Mouse (Mus musculus): ENCODE measurements around the gene Pfdn6.
"Not testable (repeated sequence)": the region's sequence is repeated elsewhere in the genome, so short reads cannot be mapped to it uniquely, and the experiment has no call there.

Gene Pfdn6

GRCm38 (mm10) chr17:33915671-33916250 is 24.4 kb downstream of the Pfdn6 start, which contains the start of the genes Tapbp and Zbtb22:
Tapbp (plus strand) TSS chr17:33915899.
Zbtb22 (plus strand) TSS chr17:33915904.
- peak; percentile 99 for DNase-seq (ENCODE audit: low read depth, low spot score)

DNA sequence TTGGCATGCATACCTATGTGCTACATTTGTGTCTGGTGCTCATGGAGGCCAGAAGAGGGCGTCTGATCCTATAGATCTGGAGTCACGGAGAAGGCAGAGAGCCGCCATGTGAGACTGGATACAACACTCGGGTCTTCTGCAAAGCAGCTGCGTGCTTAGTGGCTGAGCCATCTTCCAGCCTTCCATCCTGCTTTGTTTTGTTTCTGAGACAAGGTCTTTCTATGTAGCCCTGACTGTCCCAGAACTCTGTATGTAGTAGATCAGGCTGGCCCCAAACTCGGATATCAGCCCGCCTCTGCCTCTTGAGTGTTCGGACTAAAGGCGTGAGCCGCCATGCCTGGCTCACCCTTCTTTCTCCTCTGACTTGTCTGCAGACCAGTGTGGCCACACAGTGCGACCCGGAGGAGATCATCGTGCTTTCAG is 25.2 kb downstream of the Pfdn6 start:
- DNase-seq (ENCODE audit: low read depth, low spot score) = no peak

DNA sequence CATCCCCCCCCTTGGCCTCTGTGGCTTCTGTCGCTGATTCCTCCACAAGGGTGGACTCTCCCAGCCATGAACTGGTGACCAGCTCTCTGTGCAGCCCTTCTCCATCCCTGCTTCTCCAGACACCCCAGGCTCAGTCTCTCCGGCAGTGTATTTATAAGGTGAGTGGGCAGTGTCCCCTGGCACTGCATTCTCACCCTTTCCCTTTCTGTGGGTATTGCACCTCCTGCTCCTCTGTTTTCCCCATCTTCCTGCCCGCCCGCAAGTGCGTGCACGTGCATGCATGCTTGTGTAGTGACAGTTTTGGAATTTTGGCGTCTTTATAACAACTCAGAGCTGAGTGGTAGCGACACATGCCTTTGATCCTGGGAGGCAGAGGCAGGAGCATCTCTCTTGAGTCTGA is 26.2 kb downstream of the Pfdn6 start:
- DNase-seq (ENCODE audit: low read depth, low spot score) = no peak

GRCm38 (mm10) chr17:33913264-33913663 is 26.9 kb downstream of the Pfdn6 start:
- DNase-seq (ENCODE audit: low read depth, low spot score) = no peak

DNA sequence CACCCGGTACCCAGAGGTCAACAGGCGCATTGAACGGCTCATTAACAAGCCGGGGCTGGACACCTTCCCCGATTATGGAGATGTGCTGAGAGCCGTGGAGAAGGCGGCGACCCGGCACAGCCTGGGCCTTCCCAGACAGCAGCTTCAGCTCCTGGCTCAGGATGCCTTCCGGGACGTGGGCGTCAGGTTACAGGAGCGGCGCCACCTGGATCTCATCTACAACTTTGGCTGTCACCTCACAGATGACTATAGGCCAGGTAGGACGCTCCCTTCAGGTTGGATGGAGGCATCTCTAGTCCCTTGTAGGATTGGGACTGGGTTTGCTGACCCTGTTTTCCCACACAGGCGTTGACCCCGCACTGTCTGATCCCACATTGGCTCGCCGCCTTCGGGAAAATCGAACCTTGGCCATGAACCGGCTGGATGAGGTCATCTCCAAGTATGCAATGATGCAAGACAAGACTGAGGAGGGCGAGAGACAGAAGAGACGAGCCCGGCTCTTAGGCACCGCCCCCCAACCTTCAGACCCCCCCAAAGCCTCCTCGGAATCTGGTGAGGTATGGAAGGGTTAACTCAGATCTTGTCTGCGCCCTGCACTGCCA is 28.2 kb downstream of the Pfdn6 start:
- DNase-seq (ENCODE audit: low read depth, low spot score) = no peak

GRCm38 (mm10) chr17:33911052-33911812 is 28.9 kb downstream of the Pfdn6 start:
- no peak for DNase-seq (ENCODE audit: low read depth, low spot score)

DNA sequence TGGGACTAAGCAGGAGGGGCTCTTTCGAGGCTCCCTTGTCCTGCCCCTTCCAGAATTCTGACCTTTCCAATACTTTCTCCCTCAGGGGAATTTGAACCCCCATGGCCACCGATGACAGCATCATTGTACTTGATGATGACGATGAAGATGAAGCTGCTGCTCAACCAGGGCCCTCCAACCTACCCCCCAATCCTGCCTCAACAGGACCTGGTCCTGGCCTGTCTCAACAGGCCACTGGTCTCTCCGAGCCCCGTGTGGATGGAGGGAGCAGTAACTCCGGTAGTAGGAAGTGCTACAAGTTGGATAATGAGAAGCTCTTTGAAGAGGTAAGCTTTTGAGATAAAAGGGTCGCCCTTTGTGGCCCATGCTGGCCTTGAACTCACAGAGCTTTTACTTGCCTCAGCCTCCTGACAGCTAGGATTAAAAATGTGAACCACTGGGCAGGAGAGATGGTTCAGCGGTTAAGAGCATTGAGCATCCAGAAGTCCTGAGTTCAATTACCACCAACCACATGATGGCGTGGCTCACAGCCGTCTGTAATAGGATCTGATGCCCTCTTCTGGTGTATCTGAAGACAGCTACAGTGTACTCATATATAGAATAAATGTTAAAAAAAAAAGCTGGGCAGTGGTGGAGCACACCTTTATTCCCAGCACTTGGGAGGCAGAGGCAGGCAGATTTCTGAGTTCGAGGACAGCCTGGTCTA is 29.6 kb downstream of the Pfdn6 start:
- no peak for DNase-seq (ENCODE audit: low read depth, low spot score)

- DNase-seq (ENCODE audit: low read depth, low spot score) = no peak
Measured at GRCm38 (mm10) chr17:33909869-33910250, 30.3 kb downstream of the Pfdn6 start.

DNA sequence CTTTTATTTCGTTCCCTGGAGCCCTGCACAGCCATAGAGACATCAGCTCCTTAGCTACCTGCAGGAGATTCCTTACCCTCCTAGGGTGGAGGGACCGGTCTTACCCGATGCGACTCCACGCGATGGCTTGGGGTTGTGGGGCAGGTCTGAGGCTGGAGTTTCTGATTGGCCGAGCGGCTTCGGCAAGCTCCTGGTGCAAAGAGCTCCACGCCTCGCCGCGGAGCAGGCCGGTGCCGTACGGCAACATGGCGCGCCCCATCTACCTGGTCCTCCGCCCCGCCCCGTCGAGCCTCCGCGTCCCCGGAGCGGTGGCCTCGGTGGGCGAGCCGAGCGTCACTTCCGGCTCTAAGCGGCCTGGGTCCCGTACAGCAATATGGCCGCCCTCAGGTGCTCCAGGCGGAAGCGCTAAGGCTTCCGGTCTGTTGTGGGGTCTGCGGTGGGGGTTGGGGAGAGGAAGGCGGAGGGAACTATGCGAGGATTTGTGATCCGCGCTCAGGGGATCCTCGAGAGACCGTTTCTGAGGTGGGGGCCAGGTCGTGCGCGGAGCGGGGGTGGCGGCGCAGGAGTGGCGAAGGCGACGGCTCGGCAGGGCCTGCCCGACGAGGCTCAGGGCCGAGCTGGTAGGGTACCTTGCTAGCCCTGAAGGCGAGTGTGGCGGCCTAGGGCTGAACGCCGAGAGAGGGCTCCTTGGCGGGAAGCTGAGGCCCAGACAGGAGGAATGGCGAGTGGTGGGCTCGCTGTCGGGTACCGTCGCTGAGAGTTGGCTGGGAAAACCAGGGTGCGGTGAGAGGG is 30.9 kb downstream of the Pfdn6 start, which contains the start of gene Daxx:
TSS of gene Daxx (plus strand) at position 338 of the 792 bp plus-strand sequence.
- DNase-seq (ENCODE audit: low read depth, low spot score) = peak; percentile 97

GRCm38 (mm10) chr17:33908331-33909076 is 31.6 kb downstream of the Pfdn6 start:
- DNase-seq (ENCODE audit: low read depth, low spot score) = no peak

DNA sequence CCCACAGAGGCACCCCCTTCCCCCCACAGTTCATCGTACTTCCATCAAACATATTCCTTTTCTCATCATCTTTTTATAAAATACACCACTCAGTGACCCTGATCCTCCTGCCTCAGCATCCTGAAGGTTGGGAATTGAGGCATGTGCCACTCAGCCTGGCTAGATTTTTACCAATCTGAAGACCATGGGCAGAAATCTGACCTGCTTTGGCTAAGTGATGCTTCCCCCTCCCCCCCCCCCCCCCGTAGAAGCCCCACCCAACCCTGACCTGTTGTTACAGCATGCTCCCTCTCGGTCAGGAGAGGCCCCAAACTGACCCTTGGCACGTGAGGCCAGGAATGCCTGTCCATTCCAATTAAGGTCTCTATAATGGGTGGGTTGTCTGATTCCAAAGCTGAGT is 35.3 kb downstream of the Pfdn6 start, which contains the start of gene Platr17:
TSS of gene Platr17 (plus strand) at position 301 of the 400 bp plus-strand sequence.
- DNase-seq (ENCODE audit: low read depth, low spot score) = not testable (repeated sequence)

- not testable (repeated sequence) for DNase-seq (ENCODE audit: low read depth, low spot score)
Measured at GRCm38 (mm10) chr17:33903911-33904651, 36.1 kb downstream of the Pfdn6 start.

- DNase-seq (ENCODE audit: low read depth, low spot score) = no peak
Measured at GRCm38 (mm10) chr17:33902491-33902890, 37.7 kb downstream of the Pfdn6 start.

DNA sequence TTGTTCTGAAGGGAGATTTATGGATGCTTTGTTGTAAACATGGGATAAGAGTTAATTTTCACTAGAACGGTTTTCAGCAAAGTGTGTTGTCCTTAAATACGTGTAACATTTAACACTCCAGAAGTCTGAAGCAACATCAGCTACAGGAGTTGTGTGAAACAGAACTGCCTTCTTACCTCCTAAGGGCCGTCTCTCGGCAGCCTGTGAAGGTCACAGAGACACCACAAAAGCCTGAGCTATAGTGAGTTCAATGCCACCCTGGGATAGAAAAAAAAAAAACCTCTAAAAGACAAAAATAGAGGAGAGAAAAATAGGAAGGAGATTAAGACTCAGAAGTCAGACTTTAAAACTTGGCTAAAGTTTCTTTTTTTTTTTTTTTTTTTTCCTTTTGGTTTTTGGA is 38.1 kb downstream of the Pfdn6 start:
- DNase-seq (ENCODE audit: low read depth, low spot score) = no peak

GRCm38 (mm10) chr17:33901653-33902052 is 38.5 kb downstream of the Pfdn6 start:
- DNase-seq (ENCODE audit: low read depth, low spot score) = no peak

DNA sequence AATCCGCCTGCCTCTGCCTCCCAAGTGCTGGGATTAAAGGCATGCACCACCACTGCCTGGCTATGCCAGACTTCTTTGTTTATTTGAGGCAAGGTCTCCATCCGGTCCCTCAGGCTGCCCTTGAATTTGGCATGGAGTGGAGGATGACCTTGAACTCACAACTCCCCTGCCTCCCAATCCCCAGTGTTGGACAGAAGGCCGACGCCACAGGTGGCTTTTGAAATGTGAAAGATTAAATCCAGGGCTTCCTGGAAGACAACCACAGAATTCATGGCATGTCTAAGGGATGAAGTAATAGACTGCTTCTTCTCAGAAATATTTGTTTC is 39.2 kb downstream of the Pfdn6 start:
- DNase-seq (ENCODE audit: low read depth, low spot score) = no peak

GRCm38 (mm10) chr17:33900281-33900988 is 39.7 kb downstream of the Pfdn6 start:
- no peak for DNase-seq (ENCODE audit: low read depth, low spot score)

GRCm38 (mm10) chr17:33899642-33900041 is 40.5 kb downstream of the Pfdn6 start:
- DNase-seq (ENCODE audit: low read depth, low spot score) = no peak

- DNase-seq (ENCODE audit: low read depth, low spot score) = not testable (repeated sequence)
Measured at GRCm38 (mm10) chr17:33898193-33898592, 42.0 kb downstream of the Pfdn6 start.

Data from telencephalon, adult 2 months (tissue).